Mouse (Mus musculus): ENCODE results near the gene Extl1.
"Not testable (repeated sequence)": the region's sequence is repeated elsewhere in the genome, so short reads cannot be mapped to it uniquely, and the experiment has no call there.

The Extl1 gene

GRCm38 (mm10) chr4:134351329-134352260 lies 32.1 kb downstream of the Extl1 start:
- no peak for DNase-seq (ENCODE audit: low spot score in 2 of 2)

GRCm38 (mm10) chr4:134350641-134351040 lies 33.0 kb downstream of the Extl1 start:
- DNase-seq (ENCODE audit: low spot score in 2 of 2), result no peak

- no peak for DNase-seq (ENCODE audit: low spot score in 2 of 2)
Measured at GRCm38 (mm10) chr4:134349829-134350228, 33.8 kb downstream of the Extl1 start.

- no peak for DNase-seq (ENCODE audit: low spot score in 2 of 2)
Measured at GRCm38 (mm10) chr4:134348545-134348944, 35.1 kb downstream of the Extl1 start.

DNA sequence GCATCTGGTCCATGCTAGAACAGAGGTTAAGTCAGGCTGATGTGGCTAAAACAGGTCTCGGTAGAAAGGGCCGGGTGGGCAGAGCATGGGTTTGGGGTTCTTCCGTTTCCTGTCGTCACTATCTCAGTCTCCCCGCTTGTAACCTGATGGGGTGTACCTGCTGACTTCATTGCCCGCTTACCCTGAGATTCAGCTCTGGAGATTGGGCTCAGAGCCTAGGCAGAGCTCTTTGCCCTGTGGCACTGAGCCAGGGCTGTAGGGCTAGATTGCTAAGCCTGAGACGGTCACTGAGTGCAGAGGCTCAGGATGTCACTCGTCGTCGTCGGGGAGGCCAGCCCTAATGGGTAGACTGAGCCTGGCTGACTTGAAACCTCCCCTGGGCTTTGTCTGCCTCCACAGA lies 35.6 kb downstream of the Extl1 start:
- no peak for DNase-seq (ENCODE audit: low spot score in 2 of 2)

GRCm38 (mm10) chr4:134345802-134346201 lies 37.8 kb downstream of the Extl1 start:
- no peak for DNase-seq (ENCODE audit: low spot score in 2 of 2)

GRCm38 (mm10) chr4:134344620-134345019 lies 39.0 kb downstream of the Extl1 start:
- DNase-seq (ENCODE audit: low spot score in 2 of 2), result no peak

DNA sequence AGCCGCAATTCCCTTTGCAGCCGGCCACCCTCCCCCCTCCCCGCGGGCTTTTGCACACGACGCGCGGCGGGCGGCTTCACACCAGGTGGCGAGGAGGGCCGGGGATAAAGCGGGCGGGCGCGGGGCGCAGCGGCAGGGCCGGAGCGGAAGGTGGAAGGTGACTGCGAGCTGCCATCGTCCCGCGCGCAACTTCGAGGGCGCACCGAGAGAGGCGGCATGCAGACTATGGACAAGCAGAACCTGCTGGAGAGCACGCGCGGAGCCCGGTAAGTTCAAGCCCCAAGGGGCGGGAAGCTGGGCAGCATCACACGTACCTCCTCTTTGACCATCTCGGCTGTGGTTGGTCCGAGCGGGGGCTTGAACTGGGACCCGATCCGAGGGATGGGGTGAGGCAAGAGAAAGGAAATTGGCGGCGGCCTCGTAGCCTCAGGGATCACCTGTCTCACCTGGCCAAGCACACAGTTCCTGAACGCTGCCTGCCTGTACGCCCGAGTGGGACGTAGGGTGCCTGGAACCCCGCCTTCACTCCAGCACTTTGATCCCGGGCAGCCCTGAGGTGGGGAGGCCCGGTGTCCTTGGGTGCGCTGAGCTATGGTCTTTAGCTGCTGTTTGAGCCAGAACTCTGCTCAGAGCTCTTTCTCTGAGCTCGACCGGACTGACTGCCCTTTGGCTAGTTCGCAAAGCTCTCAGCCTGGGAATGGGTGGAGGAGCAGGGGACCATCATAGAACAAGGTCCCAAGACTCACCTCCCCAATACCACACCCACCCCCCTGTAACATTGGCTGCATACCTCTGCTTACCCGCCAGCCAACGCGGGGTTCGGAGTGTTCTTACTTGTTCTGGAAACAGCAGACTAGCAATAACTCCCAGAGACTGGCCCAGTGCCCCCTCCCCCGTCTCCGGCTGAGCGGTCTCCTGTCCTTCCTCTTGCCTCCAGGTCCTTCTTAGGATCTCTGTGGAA lies 40.3 kb downstream of the Extl1 start, which contains the start of gene Slc30a2:
Gene Slc30a2, plus strand, starts transcription at position 111 of the 961 bp plus-strand sequence.
- DNase-seq (ENCODE audit: low spot score in 2 of 2), result no peak

DNA sequence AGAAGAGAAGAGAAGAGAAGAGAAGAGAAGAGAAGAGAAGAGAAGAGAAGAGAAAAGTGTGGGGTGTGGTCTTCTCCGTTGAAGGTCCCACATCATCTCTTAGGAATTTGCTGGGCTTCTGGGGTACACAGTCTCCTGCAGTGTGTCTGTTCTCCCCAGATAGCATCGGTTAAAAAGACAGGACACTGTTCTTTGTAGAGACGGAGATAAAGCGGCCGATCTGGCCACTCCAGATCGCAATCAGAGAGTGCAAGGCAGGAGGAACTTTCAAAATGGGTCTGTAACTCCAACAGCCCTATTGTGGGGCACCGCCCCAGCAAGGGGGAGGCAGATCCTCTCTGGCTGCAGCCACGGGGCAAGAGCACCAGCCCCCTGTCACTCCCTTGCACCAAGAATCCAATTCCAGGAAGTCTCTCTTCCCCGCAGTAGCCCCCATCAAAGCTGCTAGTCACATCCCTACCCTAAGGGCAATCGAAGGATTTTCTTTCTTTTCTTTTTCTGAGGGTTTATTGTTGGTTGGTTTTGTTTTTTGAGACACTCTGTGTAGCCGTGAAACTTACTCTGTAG lies 41.4 kb downstream of the Extl1 start:
- DNase-seq (ENCODE audit: low spot score in 2 of 2), result no peak

GRCm38 (mm10) chr4:134341231-134341630 lies 42.4 kb downstream of the Extl1 start:
- DNase-seq (ENCODE audit: low spot score in 2 of 2), result not testable (repeated sequence)

DNA sequence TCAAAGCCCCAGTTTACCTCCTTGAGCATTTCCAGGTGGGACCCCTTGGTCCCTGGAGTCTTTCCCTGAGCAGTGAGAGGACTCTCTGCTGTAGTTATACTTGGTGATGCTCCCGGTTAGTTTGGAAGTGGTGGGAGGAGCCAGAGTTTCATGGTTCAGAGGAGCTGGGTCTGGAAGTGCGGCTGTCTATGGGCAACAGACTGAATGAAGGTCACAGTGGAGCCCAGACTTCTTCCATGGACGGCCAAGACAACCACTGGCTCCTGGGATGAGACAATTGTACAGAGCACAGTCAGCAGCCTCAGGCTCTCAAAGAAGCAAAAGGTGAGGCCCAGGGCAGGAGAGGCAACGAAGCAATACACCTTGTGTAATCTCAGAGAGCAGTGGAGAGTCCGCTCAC lies 53.4 kb downstream of the Extl1 start:
- no peak for DNase-seq (ENCODE audit: low spot score in 2 of 2)

- no peak for DNase-seq (ENCODE audit: low spot score in 2 of 2)
Measured at GRCm38 (mm10) chr4:134328832-134329231, 54.8 kb downstream of the Extl1 start.

DNA sequence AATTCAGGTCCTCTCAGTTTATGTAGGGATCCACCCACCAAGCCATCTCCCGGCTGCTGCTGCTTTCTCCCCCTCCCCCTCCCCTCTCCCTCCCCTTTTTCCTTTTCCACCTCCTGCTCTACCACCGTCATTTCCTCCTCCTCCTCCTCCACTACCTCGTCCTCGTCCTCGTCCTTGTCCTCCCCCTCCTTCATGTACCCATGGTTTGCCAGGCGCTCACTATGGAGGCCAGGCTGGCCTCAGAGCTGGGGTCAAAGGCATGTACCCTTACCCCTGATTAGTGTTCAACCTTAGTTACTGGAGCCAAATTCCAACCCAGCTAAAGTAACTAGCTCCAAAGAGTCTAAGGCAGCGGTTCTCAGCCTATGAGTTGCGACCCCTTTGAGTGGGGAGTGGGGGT lies 55.5 kb downstream of the Extl1 start:
- DNase-seq (ENCODE audit: low spot score in 2 of 2), result no peak

GRCm38 (mm10) chr4:134326859-134327530 lies 56.7 kb downstream of the Extl1 start:
- DNase-seq (ENCODE audit: low spot score in 2 of 2), result no peak

- DNase-seq (ENCODE audit: low spot score in 2 of 2), result no peak
Measured at GRCm38 (mm10) chr4:134324655-134325054, 59.0 kb downstream of the Extl1 start.

- DNase-seq (ENCODE audit: low spot score in 2 of 2), result no peak
Measured at GRCm38 (mm10) chr4:134321524-134321923, 62.1 kb downstream of the Extl1 start.

GRCm38 (mm10) chr4:134319674-134320073 lies 64.0 kb downstream of the Extl1 start:
- DNase-seq (ENCODE audit: low spot score in 2 of 2), result no peak

- no peak for DNase-seq (ENCODE audit: low spot score in 2 of 2)
Measured at GRCm38 (mm10) chr4:134319074-134319473, 64.6 kb downstream of the Extl1 start.

DNA sequence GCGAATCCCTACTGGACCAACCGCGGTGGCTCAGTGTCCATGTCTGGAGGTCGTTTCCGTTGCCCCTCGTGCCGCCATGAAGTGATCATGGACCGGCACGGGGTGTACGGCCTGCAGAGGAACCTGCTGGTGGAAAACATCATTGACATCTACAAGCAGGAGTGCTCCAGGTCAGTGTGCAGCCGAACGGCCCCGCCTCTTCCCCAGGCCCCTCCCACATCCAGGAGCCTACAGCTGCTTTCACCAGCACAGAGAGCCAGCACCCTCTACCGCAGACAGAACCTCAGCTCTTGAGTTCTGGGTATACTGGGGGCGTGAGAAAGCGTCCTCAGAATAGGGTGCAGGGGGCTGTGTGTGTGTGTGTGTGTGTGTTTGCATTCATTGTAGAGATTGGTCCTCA lies 67.3 kb downstream of the Extl1 start:
- no peak for DNase-seq (ENCODE audit: low spot score in 2 of 2)

DNA sequence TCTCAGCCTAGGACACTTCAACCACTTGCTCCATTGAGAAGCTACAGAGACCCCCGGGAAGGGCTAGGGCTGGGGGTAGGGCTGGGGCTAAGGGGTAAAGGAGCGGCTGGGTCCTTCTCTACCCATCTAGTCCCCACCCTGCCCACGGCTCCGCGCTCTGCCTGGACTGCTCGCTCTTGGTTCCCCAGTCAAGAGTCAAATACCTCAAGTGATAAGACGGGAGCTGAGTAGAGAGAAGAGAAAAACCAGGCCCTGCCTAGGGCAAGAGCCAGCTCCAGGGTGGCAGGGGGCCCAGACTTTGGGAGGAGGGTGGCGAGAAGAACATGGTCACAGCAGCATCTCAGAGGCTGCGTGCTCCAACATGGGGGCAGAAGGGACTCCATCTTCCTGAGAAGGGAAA lies 68.2 kb downstream of the Extl1 start:
- no peak for DNase-seq (ENCODE audit: low spot score in 2 of 2)

DNA sequence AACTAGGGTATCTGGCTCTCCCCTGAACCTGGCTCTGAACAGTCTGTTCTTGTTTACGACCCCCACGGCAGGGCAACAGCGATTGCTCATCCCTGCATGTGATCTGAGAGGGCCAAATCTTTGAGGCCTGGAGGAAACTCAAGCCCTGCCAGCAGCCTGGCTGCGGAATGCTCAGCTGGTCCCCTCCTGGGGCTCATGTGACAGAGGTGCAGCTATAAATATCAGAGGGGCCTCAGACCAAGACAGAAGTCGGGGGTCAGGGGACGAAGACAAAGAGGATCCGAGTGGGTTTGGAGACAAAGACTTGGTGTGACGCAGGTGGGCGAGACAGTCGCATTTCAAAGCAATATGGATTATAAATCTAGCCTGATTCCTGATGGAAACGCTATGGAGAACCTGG lies 68.8 kb downstream of the Extl1 start, which contains the start of gene Trim63:
Gene Trim63, plus strand, starts transcription at position 245 of the 400 bp plus-strand sequence.
- DNase-seq (ENCODE audit: low spot score in 2 of 2), result no peak
